Mouse (Mus musculus): ENCODE data around the gene Dtx2. TPM values are rescaled to one million over a fixed set of nuclear protein-coding genes. Genes with fewer than 3 reads are reported as not detected.
"Not testable (repeated sequence)": the region's sequence is repeated elsewhere in the genome, so short reads cannot be mapped to it uniquely, and the experiment has no call there.

Dtx2 gene
- total RNA-seq, 2 experiments from 2014 or later = 7.7 to 9.2 TPM

DNA sequence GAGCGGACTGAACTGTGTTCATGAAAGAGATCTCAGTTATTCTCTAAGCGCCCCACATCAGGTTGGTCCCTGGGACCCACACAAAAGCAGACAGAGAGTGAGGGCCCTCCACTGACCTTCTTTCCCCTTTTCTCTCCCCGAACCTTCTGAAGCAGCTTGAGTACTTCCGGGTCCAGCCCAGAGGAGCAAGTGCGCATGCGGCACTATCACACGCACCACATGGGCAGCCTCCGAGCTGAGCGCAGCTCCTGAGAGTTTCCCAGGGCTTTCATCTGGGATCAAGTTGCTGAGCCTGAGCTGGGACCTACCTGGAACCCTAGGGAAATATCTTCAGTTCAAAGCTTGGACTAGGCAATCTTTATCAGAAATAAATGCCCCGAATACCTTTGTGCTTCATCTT is 69.3 kb downstream of the Dtx2 start:
- no peak for DNase-seq

DNA sequence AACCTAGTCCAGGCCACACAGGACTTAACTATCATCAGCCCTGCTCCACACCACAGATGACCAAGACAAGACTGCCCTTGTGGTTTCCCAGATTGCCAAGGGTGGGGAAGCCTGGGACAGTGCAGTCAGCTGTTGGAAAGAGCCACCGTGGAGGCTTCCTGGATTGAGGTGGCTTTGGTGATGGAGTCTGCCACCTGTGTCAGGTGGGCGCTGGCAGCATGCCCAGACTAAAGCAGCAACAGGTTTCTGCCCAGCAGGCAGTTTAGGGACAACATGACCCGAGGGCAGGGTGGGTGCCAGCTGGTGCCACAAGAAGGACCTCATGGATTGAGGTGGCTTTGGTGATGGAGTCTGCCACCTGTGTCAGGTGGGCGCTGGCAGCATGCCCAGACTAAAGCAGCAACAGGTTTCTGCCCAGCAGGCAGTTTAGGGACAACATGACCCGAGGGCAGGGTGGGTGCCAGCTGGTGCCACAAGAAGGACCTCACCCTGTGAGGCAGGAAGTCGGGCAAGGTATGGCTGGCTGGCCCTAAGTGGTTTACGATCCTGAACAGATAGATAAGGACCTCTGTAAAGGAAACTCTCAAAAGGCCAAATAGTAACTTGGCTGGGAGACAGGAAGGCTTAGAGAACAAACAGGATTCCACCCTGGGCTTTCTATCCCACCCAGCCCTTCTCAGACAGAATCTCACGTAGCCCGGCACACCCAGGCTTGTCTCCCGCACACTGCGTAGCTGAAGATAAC is 72.0 kb downstream of the Dtx2 start:
- DNase-seq = not testable (repeated sequence)

DNA sequence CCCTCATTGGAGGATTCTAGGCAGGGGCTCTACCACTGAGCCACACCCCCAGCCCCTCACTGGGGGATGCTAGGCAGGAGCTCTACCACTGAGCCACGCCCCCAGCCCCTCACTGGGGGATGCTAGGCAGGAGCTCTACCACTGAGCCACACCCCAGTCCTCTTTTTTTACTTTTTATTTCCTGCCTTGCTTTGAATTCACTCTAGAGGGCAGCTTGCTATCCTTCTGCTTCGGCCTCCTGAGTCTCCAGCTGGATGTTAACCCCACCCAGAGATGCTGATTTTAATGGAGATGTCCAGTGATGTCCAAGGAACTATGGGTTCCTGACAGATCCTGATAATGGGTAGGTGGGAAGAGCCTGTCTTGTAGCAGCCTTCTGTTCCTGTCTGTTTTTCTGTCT is 74.8 kb downstream of the Dtx2 start:
- no peak for DNase-seq

DNA sequence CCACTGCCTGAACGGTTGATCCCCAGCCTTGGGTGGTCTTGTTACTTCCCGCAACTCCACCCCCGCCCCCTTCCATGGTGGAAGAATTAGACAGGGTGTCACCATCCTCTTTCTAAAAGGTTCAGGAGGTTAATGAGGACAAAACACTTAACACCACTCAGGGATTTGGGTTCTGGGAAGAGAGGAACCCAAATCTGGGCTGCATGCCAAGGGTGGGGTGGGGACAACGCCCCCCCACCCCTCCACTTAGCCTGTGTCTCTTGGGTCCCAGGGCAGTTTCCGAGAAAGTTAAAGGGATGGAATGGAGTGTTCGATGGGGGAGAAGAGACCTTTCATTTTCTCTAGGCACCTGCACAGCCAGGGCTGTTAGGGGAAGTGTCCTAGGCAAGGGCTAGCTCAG is 78.5 kb downstream of the Dtx2 start:
- DNase-seq = no peak

DNA sequence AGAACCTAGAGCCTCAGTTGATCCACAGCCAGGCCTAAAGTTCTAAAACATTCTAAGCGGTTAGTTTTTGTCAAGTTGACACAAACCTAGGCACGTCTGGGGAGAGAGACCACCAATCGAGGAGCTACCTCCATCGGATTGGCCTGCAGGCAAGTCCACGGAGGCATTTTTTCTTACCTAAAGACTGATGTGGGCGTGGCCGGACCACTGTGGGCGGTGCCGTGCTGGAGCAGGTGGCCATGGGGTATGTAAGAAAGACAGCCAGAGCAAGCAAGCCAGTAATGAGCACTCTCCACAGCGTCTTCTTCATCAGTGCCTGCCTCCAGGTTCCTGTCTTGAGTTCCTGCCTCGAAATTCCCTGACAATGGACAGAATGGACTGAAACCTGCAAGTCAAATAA is 78.9 kb downstream of the Dtx2 start:
- DNase-seq = no peak

DNA sequence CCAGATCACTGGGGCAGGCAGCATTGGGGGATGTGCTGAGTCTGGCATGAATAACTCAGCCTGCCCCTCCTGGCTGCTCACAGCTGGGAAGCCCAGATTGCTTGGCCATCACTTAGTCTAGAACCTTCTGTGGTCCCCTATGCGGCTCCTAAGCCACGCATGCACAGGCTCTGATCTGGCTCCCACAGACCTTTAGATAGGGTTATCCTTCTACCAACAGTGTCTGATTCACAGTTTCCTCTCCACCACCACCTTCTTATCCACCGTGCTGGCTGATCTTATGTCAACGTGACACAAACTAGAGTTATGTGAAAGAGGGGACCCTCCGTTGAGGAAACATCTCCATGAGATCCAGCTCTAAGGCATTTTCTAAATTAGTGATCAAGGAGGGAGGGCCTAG is 80.5 kb downstream of the Dtx2 start:
- DNase-seq = no peak

DNA sequence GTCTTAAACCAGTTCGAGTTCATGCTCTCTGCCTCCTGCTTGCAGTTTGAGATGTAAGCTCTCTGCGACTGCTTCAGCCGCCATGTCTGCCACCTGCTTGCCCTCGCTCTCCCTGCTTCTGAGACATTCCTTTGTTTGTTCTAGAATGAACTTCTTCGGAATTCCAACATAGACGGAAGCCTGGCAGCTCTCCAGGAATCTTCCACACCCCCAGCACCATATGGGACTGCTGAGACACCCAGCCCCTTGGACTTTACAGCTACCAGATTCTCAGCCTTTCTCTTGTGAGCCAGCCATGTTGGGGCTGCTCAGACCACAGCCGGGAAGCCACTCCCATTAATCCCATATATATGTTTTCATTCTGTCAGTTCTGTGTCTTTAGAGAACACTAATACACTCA is 81.7 kb downstream of the Dtx2 start:
- DNase-seq = peak; percentile 23

DNA sequence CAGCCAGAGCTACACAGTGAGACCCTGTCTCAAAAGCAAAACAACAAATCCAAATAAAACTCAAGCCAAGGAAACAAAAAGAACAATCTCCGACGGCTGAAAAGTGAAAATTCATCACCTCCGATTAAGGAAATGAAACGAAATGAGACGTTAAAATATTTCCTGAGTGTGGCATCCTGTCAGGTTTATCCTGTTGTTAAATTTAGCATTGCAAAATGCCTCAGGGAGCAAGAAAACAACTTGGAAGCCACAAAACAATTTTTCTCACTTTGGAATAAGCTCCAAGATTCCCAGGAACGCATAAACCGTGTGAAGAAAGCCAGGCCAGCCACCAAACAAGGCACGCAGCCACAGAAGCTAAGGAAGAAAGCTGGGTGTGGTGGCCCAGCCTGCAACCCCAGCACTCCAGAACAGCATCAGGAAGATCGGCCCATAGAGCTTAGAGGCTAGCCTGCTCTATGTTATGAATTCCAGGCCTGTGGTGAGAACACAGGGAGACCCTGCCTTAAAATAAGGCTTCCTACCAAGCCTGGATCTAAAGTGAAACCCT is 82.5 kb downstream of the Dtx2 start:
- no peak for DNase-seq

DNA sequence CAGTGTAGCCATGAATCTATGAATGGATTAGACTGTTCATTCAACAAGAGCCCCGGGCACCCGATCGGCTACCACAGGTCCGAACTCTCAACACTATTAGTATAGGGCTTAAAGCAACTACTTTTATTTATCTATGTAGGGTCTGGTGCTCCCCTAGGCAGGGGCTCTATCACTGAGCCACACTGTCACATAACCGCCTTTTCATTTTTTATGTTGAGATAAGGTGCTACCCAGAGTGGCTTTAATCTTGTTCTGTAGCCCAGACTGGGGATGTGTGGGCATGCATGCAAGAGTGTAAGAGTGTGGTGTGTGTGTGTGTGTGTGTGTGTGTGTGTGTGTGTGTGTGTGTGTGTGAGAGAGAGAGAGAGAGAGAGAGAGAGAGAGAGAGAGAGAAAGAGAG is 83.5 kb downstream of the Dtx2 start:
- no peak for DNase-seq

DNA sequence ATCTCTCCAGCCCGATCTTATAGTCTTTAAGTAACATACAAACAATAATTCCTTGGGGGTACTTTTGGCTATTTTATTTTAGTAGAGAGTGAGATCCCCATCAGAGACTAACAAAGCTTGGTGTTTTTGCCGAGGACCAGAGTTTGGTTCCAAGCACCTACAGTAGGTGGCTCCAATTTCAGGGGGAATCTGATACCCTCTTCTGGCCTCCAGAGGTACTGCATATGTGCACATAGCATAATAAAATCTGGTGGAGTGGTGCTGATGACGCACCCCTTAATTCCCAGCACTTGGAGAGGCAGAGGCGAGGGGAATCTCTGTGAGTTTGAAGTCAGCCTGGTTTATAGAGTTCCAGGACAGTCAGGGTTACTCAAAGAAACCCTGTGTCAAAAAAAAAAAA is 87.7 kb downstream of the Dtx2 start:
- no peak for DNase-seq

Other genes with a start within 250 kb of the Dtx2 start
- not detected for gene Styxl1, start 216.4 kb upstream of the Dtx2 start, total RNA-seq (2021)
- gene Mdh2, start 216.3 kb upstream of the Dtx2 start, total RNA-seq (2021) = 100 to 1,000 TPM; 812 to 961 TPM
- under 1 TPM; 0.09 to 0.11 TPM for gene Srrm3, start 187.9 kb upstream of the Dtx2 start, total RNA-seq (2021)
- 100 to 1,000 TPM; 357 to 451 TPM for gene Hspb1, start 106.9 kb upstream of the Dtx2 start, total RNA-seq (2021)
- gene Ywhag, start 60.2 kb upstream of the Dtx2 start, total RNA-seq (2021) = 100 to 1,000 TPM; 302 to 322 TPM
- 1 to 10 TPM in 1 of 2 experiments, under 1 TPM in 1; 0.78 to 1.1 TPM for gene Ssc4d, start 20.3 kb upstream of the Dtx2 start, total RNA-seq (2021)
- not detected for gene Zp3, start 14.7 kb upstream of the Dtx2 start, total RNA-seq (2021)
- gene Upk3b, start 43.7 kb downstream of the Dtx2 start, total RNA-seq (2021) = under 1 TPM in 1 of 2 experiments, not detected in 1; 0.14 TPM
- not detected for gene Upk3bl, start 59.7 kb downstream of the Dtx2 start, total RNA-seq (2021)
- 10 to 100 TPM; 12.9 to 20.5 TPM for gene Rasa4, start 89.1 kb downstream of the Dtx2 start, total RNA-seq (2021)
- gene Polr2j, start 121.8 kb downstream of the Dtx2 start, total RNA-seq (2021) = 10 to 100 TPM; 71.2 to 75.6 TPM
- 1 to 10 TPM; 4.9 to 7.4 TPM for gene Lrwd1, start 141.3 kb downstream of the Dtx2 start, total RNA-seq (2021)
- gene Alkbh4, start 141.3 kb downstream of the Dtx2 start, total RNA-seq (2021) = 1 to 10 TPM; 5.0 to 6.2 TPM
- gene Orai2, start 175.9 kb downstream of the Dtx2 start, total RNA-seq (2021) = 1 to 10 TPM; 4.9 to 7.8 TPM
- 10 to 100 TPM; 26.9 to 28.2 TPM for gene Prkrip1, start 204.2 kb downstream of the Dtx2 start, total RNA-seq (2021)

Measured in gastrocnemius, postnatal 10 days (tissue).